Mouse (Mus musculus): Measurements from ENCODE around the gene Ltb4r1.

- TF ChIP-seq POLR2A (IDR thresholded peaks at IDR 0.05; ENCODE audit: control insufficient read depth in 1 of 2, insufficient read depth in 1 of 2, low read depth in 1 of 2, low read length in 2 of 2, poor library complexity in 1 of 2) (peak; percentile 63 to 93; a peak in 3 of 4 replicates), MYC (IDR thresholded peaks at IDR 0.05; ENCODE audit: low read depth, low read length) (peak; percentile 94), BHLHE40 (IDR thresholded peaks at IDR 0.05; ENCODE audit: borderline replicate concordance, low read depth, low read length) (peak; percentile 99), TAL1 (IDR thresholded peaks at IDR 0.05; ENCODE audit: low read length) (no peak), ZMIZ1 (IDR thresholded peaks at IDR 0.05; ENCODE audit: low read depth, low read length) (peak; percentile 86), ZNF384 (IDR thresholded peaks at IDR 0.05; ENCODE audit: low read depth, low read length) (no peak), CTCF (IDR thresholded peaks at IDR 0.05 in 2 of 3, conservative IDR thresholded peaks at IDR 0.05 in 1 of 3; ENCODE audit: control insufficient read depth in 1 of 3, insufficient read depth in 1 of 3, low read depth in 2 of 3, low read length in 3 of 3, poor library complexity in 1 of 3, severe bottlenecking in 1 of 3) (no peak; a peak in 1 of 6 replicates), MYB (IDR thresholded peaks at IDR 0.05; ENCODE audit: low read depth, low read length) (no peak), ELF1 (IDR thresholded peaks at IDR 0.05; ENCODE audit: low read depth, low read length) (peak; percentile 76), RCOR1 (IDR thresholded peaks at IDR 0.05; ENCODE audit: low read depth, low read length) (peak; percentile 25; the same call in 1 of the 2 replicates)
Observed at GRCm38 (mm10) chr14:55788256-55789050, 22.7 kb downstream of the Ltb4r1 start, which contains the start of gene Ripk3.

Data from MEL (cell line).